7 mouse cellular contexts compared by ENCODE assay signal in genomic region chr7:141435856-141436522, GRCm38 (mm10). TPM values are rescaled to one million over a fixed set of nuclear protein-coding genes. Genes with fewer than 3 reads are reported as not detected.
DNase-seq lines count a peak whose midpoint lies in the region; ATAC-seq lines count a peak whose summit lies in the region.

No protein-coding gene starts in this region.

- peaks cover 38% of the 10 kb centered on the region for H3K4me1 ChIP-seq in lung, embryonic 15.5 days
- H3K4me1 ChIP-seq in forebrain, embryonic 11.5 days (replicated peaks; ENCODE audit: control insufficient read depth, insufficient read depth, low read length): peaks cover 22% of the 10 kb centered on the region
- H3K4me1 ChIP-seq in limb, embryonic 10.5 days: peaks cover 66% of the 10 kb centered on the region
- H3K4me1 ChIP-seq in neural tube, embryonic 15.5 days: peaks cover 62% of the 10 kb centered on the region

- H3K27ac ChIP-seq in lung, embryonic 15.5 days: no peak overlapping the region
- H3K27ac ChIP-seq in forebrain, embryonic 11.5 days (ENCODE audit: low read depth, low read length): no peak overlapping the region
- peak overlapping the region; percentile 82 for H3K27ac ChIP-seq in limb, embryonic 10.5 days
- peak overlapping the region; percentile 77; the same call in 1 of the 2 replicates for H3K27ac ChIP-seq in neural tube, embryonic 15.5 days (replicated peaks)

- H3K9me3 ChIP-seq in lung, embryonic 15.5 days: no peaks in the 10 kb centered on the region
- no peaks in the 10 kb centered on the region for H3K9me3 ChIP-seq in forebrain, embryonic 11.5 days (ENCODE audit: control insufficient read depth, low read length)
- H3K9me3 ChIP-seq in limb, embryonic 10.5 days (replicated peaks): no peaks in the 10 kb centered on the region
- no peaks in the 10 kb centered on the region for H3K9me3 ChIP-seq in neural tube, embryonic 15.5 days (replicated peaks)

- intact Hi-C loops in left cerebral cortex, postnatal 25 days (cut with DNase I): loop anchor here (2.0 kb wide), 1 partner anchor 21 kb away; the partner anchor contains the start of gene Gatd1

- 81% methylated on average over 9 of the region's 9 CpGs for WGBS in lung, embryonic 15.5 days
- WGBS in forebrain, embryonic 11.5 days: 77% methylated on average over 9 of the region's 9 CpGs
- 84% methylated on average over 9 of the region's 9 CpGs for WGBS in limb, embryonic 10.5 days
- WGBS in neural tube, embryonic 15.5 days: 78% methylated on average over 9 of the region's 9 CpGs

- peak overlapping the region; percentile 65; the same call in 1 of the 2 replicates for H3K4me3 ChIP-seq in lung, embryonic 15.5 days
- H3K4me3 ChIP-seq in forebrain, embryonic 11.5 days (ENCODE audit: low read depth, low read length): no peak overlapping the region
- H3K4me3 ChIP-seq in limb, embryonic 10.5 days: peak overlapping the region; percentile 73
- peak overlapping the region; percentile 69 for H3K4me3 ChIP-seq in neural tube, embryonic 15.5 days (replicated peaks)

- no peak for ATAC-seq in lung, embryonic 15.5 days (ENCODE audit: borderline replicate concordance, extremely low read depth, low FRiP score, low TSS enrichment)
- ATAC-seq in forebrain, embryonic 11.5 days (replicated peaks; ENCODE audit: low FRiP score): no peak
- no peak for ATAC-seq in neural tube, embryonic 15.5 days (ENCODE audit: low FRiP score)

- no peaks in the 10 kb centered on the region for H3K27me3 ChIP-seq in lung, embryonic 15.5 days
- no peaks in the 10 kb centered on the region for H3K27me3 ChIP-seq in forebrain, embryonic 11.5 days (ENCODE audit: control insufficient read depth, insufficient read depth, low read length)
- no peaks in the 10 kb centered on the region for H3K27me3 ChIP-seq in limb, embryonic 10.5 days (ENCODE audit: low read depth, poor library complexity, severe bottlenecking)
- no peaks in the 10 kb centered on the region for H3K27me3 ChIP-seq in neural tube, embryonic 15.5 days (replicated peaks)

- DNase-seq in lung, postnatal 36 days: no peak
- peak; percentile 47 for DNase-seq in forebrain, embryonic 11.5 days (ENCODE audit: low spot score)
- no peak for DNase-seq in limb, embryonic 10.5 days (ENCODE audit: low spot score)
- DNase-seq in left cerebral cortex, postnatal 25 days (ENCODE audit: low spot score in 2 of 2): no peak
- DNase-seq in right cerebral cortex, postnatal 14 days: no peak

- peaks cover 37% of the 10 kb centered on the region for H3K36me3 ChIP-seq in lung, embryonic 15.5 days
- peaks cover 2% of the 10 kb centered on the region; the same call in 1 of the 2 replicates for H3K36me3 ChIP-seq in forebrain, embryonic 11.5 days (ENCODE audit: control insufficient read depth, insufficient read depth, low read length)
- H3K36me3 ChIP-seq in limb, embryonic 10.5 days: peaks cover 68% of the 10 kb centered on the region
- H3K36me3 ChIP-seq in neural tube, embryonic 15.5 days: peaks cover 26% of the 10 kb centered on the region

- no peak overlapping the region for H3K9ac ChIP-seq in lung, embryonic 15.5 days
- no peak overlapping the region for H3K9ac ChIP-seq in forebrain, embryonic 11.5 days (ENCODE audit: low read length)
- peak overlapping the region; percentile 75; the same call in 1 of the 2 replicates for H3K9ac ChIP-seq in neural tube, embryonic 15.5 days (replicated peaks)

- peak overlapping the region; percentile 82; the same call in 1 of the 2 replicates for H3K4me2 ChIP-seq in lung, embryonic 15.5 days
- H3K4me2 ChIP-seq in forebrain, embryonic 11.5 days (ENCODE audit: low read depth, low read length, severe bottlenecking): no peak overlapping the region
- H3K4me2 ChIP-seq in neural tube, embryonic 15.5 days: peak overlapping the region; percentile 91

RNA-seq across cellular contexts. Expression of gene Slc25a22, which starts 1.7 kb away (rescaled TPM):
- polyA plus RNA-seq in lung, embryonic 15.5 days (2015; fragmentation: Nextera tagmentation; extraction: Ambion mirVana): 24.9 and 25.1 TPM in 2 replicates
- polyA plus RNA-seq in forebrain, embryonic 11.5 days (2014; fragmentation: Nextera tagmentation; extraction: Ambion mirVana): 43.2 and 46.0 TPM in 2 replicates
- polyA plus RNA-seq in limb, embryonic 10.5 days (2016; fragmentation: Nextera tagmentation; extraction: Ambion mirVana): 43.6 and 48.3 TPM in 2 replicates
- polyA plus RNA-seq in neural tube, embryonic 15.5 days (2015; fragmentation: Nextera tagmentation; extraction: Ambion mirVana): 76.7 and 88.8 TPM in 2 replicates
- 100 to 1,000 TPM; 292 to 311 TPM for total RNA-seq in left cerebral cortex, postnatal 25 days (2021)

RNA-seq across cellular contexts. Expression of gene Cend1, which starts 6.7 kb away (rescaled TPM):
- polyA plus RNA-seq in lung, embryonic 15.5 days (2015; fragmentation: Nextera tagmentation; extraction: Ambion mirVana): 0.52 and 0.90 TPM in 2 replicates
- 4.1 and 5.4 TPM in 2 replicates for polyA plus RNA-seq in forebrain, embryonic 11.5 days (2014; fragmentation: Nextera tagmentation; extraction: Ambion mirVana)
- 6.0 and 8.8 TPM in 2 replicates for polyA plus RNA-seq in limb, embryonic 10.5 days (2016; fragmentation: Nextera tagmentation; extraction: Ambion mirVana)
- 185 and 208 TPM in 2 replicates for polyA plus RNA-seq in neural tube, embryonic 15.5 days (2015; fragmentation: Nextera tagmentation; extraction: Ambion mirVana)
- total RNA-seq in left cerebral cortex, postnatal 25 days (2021): 100 to 1,000 TPM; 288 to 314 TPM

RNA-seq across cellular contexts. Expression of gene Pidd1, which starts 7.8 kb away (rescaled TPM):
- polyA plus RNA-seq in lung, embryonic 15.5 days (2015; fragmentation: Nextera tagmentation; extraction: Ambion mirVana): 14.4 and 15.8 TPM in 2 replicates
- polyA plus RNA-seq in forebrain, embryonic 11.5 days (2014; fragmentation: Nextera tagmentation; extraction: Ambion mirVana): 22.3 TPM in 2 replicates
- 26.8 and 30.0 TPM in 2 replicates for polyA plus RNA-seq in limb, embryonic 10.5 days (2016; fragmentation: Nextera tagmentation; extraction: Ambion mirVana)
- polyA plus RNA-seq in neural tube, embryonic 15.5 days (2015; fragmentation: Nextera tagmentation; extraction: Ambion mirVana): 2.7 and 5.0 TPM in 2 replicates
- total RNA-seq in left cerebral cortex, postnatal 25 days (2021): under 1 TPM; 0.64 to 0.96 TPM

RNA-seq across cellular contexts. Expression of gene Rplp2, which starts 11.2 kb away (rescaled TPM):
- 1,155 and 1,294 TPM in 2 replicates for polyA plus RNA-seq in lung, embryonic 15.5 days (2015; fragmentation: Nextera tagmentation; extraction: Ambion mirVana)
- polyA plus RNA-seq in forebrain, embryonic 11.5 days (2014; fragmentation: Nextera tagmentation; extraction: Ambion mirVana): 935 and 968 TPM in 2 replicates
- polyA plus RNA-seq in limb, embryonic 10.5 days (2016; fragmentation: Nextera tagmentation; extraction: Ambion mirVana): 1,138 and 1,369 TPM in 2 replicates
- polyA plus RNA-seq in neural tube, embryonic 15.5 days (2015; fragmentation: Nextera tagmentation; extraction: Ambion mirVana): 743 and 829 TPM in 2 replicates
- total RNA-seq in left cerebral cortex, postnatal 25 days (2021): 100 to 1,000 TPM; 488 to 498 TPM

RNA-seq across cellular contexts. Expression of gene Pnpla2, which starts 19.0 kb away (rescaled TPM):
- 35.9 and 41.6 TPM in 2 replicates for polyA plus RNA-seq in lung, embryonic 15.5 days (2015; fragmentation: Nextera tagmentation; extraction: Ambion mirVana)
- polyA plus RNA-seq in forebrain, embryonic 11.5 days (2014; fragmentation: Nextera tagmentation; extraction: Ambion mirVana): 16.9 and 17.9 TPM in 2 replicates
- 11.6 and 12.4 TPM in 2 replicates for polyA plus RNA-seq in limb, embryonic 10.5 days (2016; fragmentation: Nextera tagmentation; extraction: Ambion mirVana)
- polyA plus RNA-seq in neural tube, embryonic 15.5 days (2015; fragmentation: Nextera tagmentation; extraction: Ambion mirVana): 17.2 and 25.7 TPM in 2 replicates
- total RNA-seq in left cerebral cortex, postnatal 25 days (2021): 10 to 100 TPM; 21.4 to 28.6 TPM

Comparison
In these comparisons a context has a peak if more than half of its experiments do, and no peak if none do; other contexts are left out.
1. H3K27ac ChIP-seq: peak in limb, embryonic 10.5 days (single experiment) and neural tube, embryonic 15.5 days (single experiment); none in lung, embryonic 15.5 days (single experiment) and forebrain, embryonic 11.5 days (single experiment).
2. RNA of gene Cend1, which starts 6.7 kb away (polyA plus RNA-seq): 185 to 208 TPM in neural tube, embryonic 15.5 days; 6.0 to 8.8 TPM in limb, embryonic 10.5 days, 4.1 to 5.4 TPM in forebrain, embryonic 11.5 days and 0.52 to 0.90 TPM in lung, embryonic 15.5 days; every median in the first group is over 10 times any median in the second.